Mouse (Mus musculus): ENCODE measurements around the gene Sun2. TPM values are rescaled to one million over a fixed set of nuclear protein-coding genes. Genes with fewer than 3 reads are reported as not detected.
A peak's percentile ranks its signal among the peaks of the same experiment; 100 is the strongest.

The Sun2 gene
- polyA plus RNA-seq, 1 experiment = 31.5 TPM

GRCm38 (mm10) chr15:79708229-79708822, 34.0 kb downstream of the Sun2 start:
- Histone ChIP-seq H3K27ac (ENCODE audit: insufficient read depth, low read depth, low read length) (no peak overlapping the region), H3K4me1 (ENCODE audit: control insufficient read depth, insufficient read depth, low read length) (no peaks in the 10 kb centered on the region), H3K36me3 (ENCODE audit: control insufficient read depth, insufficient read depth, low read length) (no peaks in the 10 kb centered on the region), H3K4me3 (ENCODE audit: insufficient read depth, low read depth, low read length) (no peak overlapping the region), H3K27me3 (replicated peaks; ENCODE audit: control insufficient read depth, insufficient read depth, low read length) (no peaks in the 10 kb centered on the region)
- DNase-seq = no peak
- TF ChIP-seq CTCF (conservative IDR thresholded peaks at IDR 0.05; ENCODE audit: insufficient read depth, insufficient read length, low read depth, low read length) = 0 out of 2 replicates have a peak, but pooled peaks have one; percentile 1
- no peak for TF ChIP-seq POLR2A (IDR thresholded peaks at IDR 0.05; ENCODE audit: low read depth, low read length)
- WGBS = 86% methylated on average over 5 of the region's 5 CpGs

- DNase-seq = peak; percentile 68
- Histone ChIP-seq H3K4me3 (ENCODE audit: insufficient read depth, low read depth, low read length) (no peak overlapping the region), H3K36me3 (ENCODE audit: control insufficient read depth, insufficient read depth, low read length) (no peaks in the 10 kb centered on the region), H3K27ac (ENCODE audit: insufficient read depth, low read depth, low read length) (no peak overlapping the region), H3K27me3 (replicated peaks; ENCODE audit: control insufficient read depth, insufficient read depth, low read length) (no peaks in the 10 kb centered on the region), H3K4me1 (ENCODE audit: control insufficient read depth, insufficient read depth, low read length) (no peaks in the 10 kb centered on the region)
- no peak for TF ChIP-seq POLR2A (IDR thresholded peaks at IDR 0.05; ENCODE audit: low read depth, low read length)
- TF ChIP-seq CTCF (conservative IDR thresholded peaks at IDR 0.05; ENCODE audit: insufficient read depth, insufficient read length, low read depth, low read length) = no peak
- WGBS = 64% methylated on average over 17 of the region's 17 CpGs
Observed at GRCm38 (mm10) chr15:79706603-79707214, 35.6 kb downstream of the Sun2 start.

GRCm38 (mm10) chr15:79697558-79698187, 44.7 kb downstream of the Sun2 start:
- Histone ChIP-seq H3K27me3 (replicated peaks; ENCODE audit: control insufficient read depth, insufficient read depth, low read length) (no peaks in the 10 kb centered on the region), H3K36me3 (ENCODE audit: control insufficient read depth, insufficient read depth, low read length) (no peaks in the 10 kb centered on the region), H3K4me3 (ENCODE audit: insufficient read depth, low read depth, low read length) (no peak overlapping the region), H3K27ac (ENCODE audit: insufficient read depth, low read depth, low read length) (no peak overlapping the region), H3K4me1 (ENCODE audit: control insufficient read depth, insufficient read depth, low read length) (peaks cover 17% of the 10 kb centered on the region)
- 54% methylated on average over 9 of the region's 9 CpGs for WGBS
- TF ChIP-seq POLR2A (IDR thresholded peaks at IDR 0.05; ENCODE audit: low read depth, low read length) = no peak
- no peak for DNase-seq

GRCm38 (mm10) chr15:79697011-79697410, 45.3 kb downstream of the Sun2 start:
- Histone ChIP-seq H3K27me3 (replicated peaks; ENCODE audit: control insufficient read depth, insufficient read depth, low read length) (no peaks in the 10 kb centered on the region), H3K36me3 (ENCODE audit: control insufficient read depth, insufficient read depth, low read length) (no peaks in the 10 kb centered on the region), H3K27ac (ENCODE audit: insufficient read depth, low read depth, low read length) (peak overlapping the region; percentile 17; the same call in 1 of the 2 replicates), H3K4me3 (ENCODE audit: insufficient read depth, low read depth, low read length) (no peak overlapping the region), H3K4me1 (ENCODE audit: control insufficient read depth, insufficient read depth, low read length) (peaks cover 17% of the 10 kb centered on the region)
- peak; percentile 83 for DNase-seq
- TF ChIP-seq CTCF (conservative IDR thresholded peaks at IDR 0.05; ENCODE audit: insufficient read depth, insufficient read length, low read depth, low read length) (no peak), POLR2A (IDR thresholded peaks at IDR 0.05; ENCODE audit: low read depth, low read length) (no peak)
- WGBS = 53% methylated on average over 6 of the region's 6 CpGs

- H3K4me1 ChIP-seq (ENCODE audit: control insufficient read depth, insufficient read depth, low read length) = peaks cover 22% of the 10 kb centered on the region
- peak overlapping the region; percentile 17; the same call in 1 of the 2 replicates for H3K27ac ChIP-seq (ENCODE audit: insufficient read depth, low read depth, low read length)
- no peak overlapping the region for H3K4me3 ChIP-seq (ENCODE audit: insufficient read depth, low read depth, low read length)
- DNase-seq = peak; percentile 66
- WGBS = 52% methylated on average over 2 of the region's 2 CpGs
- no peaks in the 10 kb centered on the region for H3K27me3 ChIP-seq (replicated peaks; ENCODE audit: control insufficient read depth, insufficient read depth, low read length)
- no peaks in the 10 kb centered on the region for H3K36me3 ChIP-seq (ENCODE audit: control insufficient read depth, insufficient read depth, low read length)
- TF ChIP-seq POLR2A (IDR thresholded peaks at IDR 0.05; ENCODE audit: low read depth, low read length) (no peak), CTCF (conservative IDR thresholded peaks at IDR 0.05; ENCODE audit: insufficient read depth, insufficient read length, low read depth, low read length) (no peak)
Observed at GRCm38 (mm10) chr15:79696508-79696907, 45.8 kb downstream of the Sun2 start.

- no peak overlapping the region for H3K27ac ChIP-seq (ENCODE audit: insufficient read depth, low read depth, low read length)
- 77% methylated on average over 3 of the region's 3 CpGs for WGBS
- H3K27me3 ChIP-seq (replicated peaks; ENCODE audit: control insufficient read depth, insufficient read depth, low read length) = no peaks in the 10 kb centered on the region
- H3K36me3 ChIP-seq (ENCODE audit: control insufficient read depth, insufficient read depth, low read length) = no peaks in the 10 kb centered on the region
- DNase-seq = no peak
- H3K4me1 ChIP-seq (ENCODE audit: control insufficient read depth, insufficient read depth, low read length) = peaks cover 25% of the 10 kb centered on the region
- TF ChIP-seq POLR2A (IDR thresholded peaks at IDR 0.05; ENCODE audit: low read depth, low read length) (no peak), CTCF (conservative IDR thresholded peaks at IDR 0.05; ENCODE audit: insufficient read depth, insufficient read length, low read depth, low read length) (no peak)
- no peak overlapping the region for H3K4me3 ChIP-seq (ENCODE audit: insufficient read depth, low read depth, low read length)
Observed at GRCm38 (mm10) chr15:79695516-79695915, 46.8 kb downstream of the Sun2 start.

GRCm38 (mm10) chr15:79694512-79694911, 47.8 kb downstream of the Sun2 start:
- DNase-seq = no peak
- Histone ChIP-seq H3K4me3 (ENCODE audit: insufficient read depth, low read depth, low read length) (no peak overlapping the region), H3K27ac (ENCODE audit: insufficient read depth, low read depth, low read length) (no peak overlapping the region), H3K4me1 (ENCODE audit: control insufficient read depth, insufficient read depth, low read length) (peaks cover 28% of the 10 kb centered on the region), H3K27me3 (replicated peaks; ENCODE audit: control insufficient read depth, insufficient read depth, low read length) (no peaks in the 10 kb centered on the region), H3K36me3 (ENCODE audit: control insufficient read depth, insufficient read depth, low read length) (no peaks in the 10 kb centered on the region)
- 85% methylated on average over 4 of the region's 4 CpGs for WGBS
- TF ChIP-seq POLR2A (IDR thresholded peaks at IDR 0.05; ENCODE audit: low read depth, low read length) (no peak), CTCF (conservative IDR thresholded peaks at IDR 0.05; ENCODE audit: insufficient read depth, insufficient read length, low read depth, low read length) (no peak)
